Mouse (Mus musculus): ENCODE measurements around the gene Gm10053. TPM values are rescaled to one million over a fixed set of nuclear protein-coding genes. Genes with fewer than 3 reads are reported as not detected.
A peak's percentile ranks its signal among the peaks of the same experiment; 100 is the strongest.

The Gm10053 gene
- polyA plus RNA-seq, 1 experiment from 2014 or later: 132 TPM

GRCm38 (mm10) chr19:24873873-24874272 is 1.6 kb upstream of the Gm10053 start:
- Histone ChIP-seq H3K27ac (replicated peaks) (no peak overlapping the region), H3K36me3 (replicated peaks) (no peaks in the 10 kb centered on the region)
- ATAC-seq (ENCODE audit: insufficient read depth): no peak

GRCm38 (mm10) chr19:24881237-24881636 is 5.8 kb downstream of the Gm10053 start:
- H3K9me3 ChIP-seq (replicated peaks): no peaks in the 10 kb centered on the region
- no peak overlapping the region for H3K4me3 ChIP-seq (replicated peaks)
- H3K27me3 ChIP-seq: peaks cover 8% of the 10 kb centered on the region; the same call in 1 of the 2 replicates
- no peak for ATAC-seq (ENCODE audit: insufficient read depth)
- H3K27ac ChIP-seq (replicated peaks): no peak overlapping the region
- H3K4me2 ChIP-seq: no peak overlapping the region
- H3K36me3 ChIP-seq (replicated peaks): no peaks in the 10 kb centered on the region
- H3K4me1 ChIP-seq (replicated peaks): no peaks in the 10 kb centered on the region
- no peak overlapping the region for H3K9ac ChIP-seq
- 45% methylated on average over 4 of the region's 4 CpGs for WGBS (ENCODE audit: insufficient replicate concordance)

More at GRCm38 (mm10) chr19:24873873-24874272, 1.6 kb upstream of the Gm10053 start:
- no peak overlapping the region for H3K4me2 ChIP-seq
- no peak overlapping the region for H3K4me3 ChIP-seq (replicated peaks)
- no peaks in the 10 kb centered on the region for H3K27me3 ChIP-seq
- no peaks in the 10 kb centered on the region for H3K9me3 ChIP-seq (replicated peaks)
- WGBS (ENCODE audit: insufficient replicate concordance): 35% methylated on average over 2 of the region's 2 CpGs
- no peak overlapping the region for H3K9ac ChIP-seq
- H3K4me1 ChIP-seq (replicated peaks): no peaks in the 10 kb centered on the region

GRCm38 (mm10) chr19:24885504-24885903 is 10.0 kb downstream of the Gm10053 start:
- H3K9ac ChIP-seq: no peak overlapping the region
- no peaks in the 10 kb centered on the region for H3K9me3 ChIP-seq (replicated peaks)
- no peak for ATAC-seq (ENCODE audit: insufficient read depth)
- H3K27ac ChIP-seq (replicated peaks): no peak overlapping the region
- H3K4me2 ChIP-seq: no peak overlapping the region
- H3K36me3 ChIP-seq (replicated peaks): no peaks in the 10 kb centered on the region
- no peaks in the 10 kb centered on the region for H3K4me1 ChIP-seq (replicated peaks)
- H3K27me3 ChIP-seq: peaks cover 17% of the 10 kb centered on the region; the same call in 1 of the 2 replicates
- no peak overlapping the region for H3K4me3 ChIP-seq (replicated peaks)
- 11% methylated on average over 5 of the region's 5 CpGs for WGBS (ENCODE audit: insufficient replicate concordance)

GRCm38 (mm10) chr19:24886888-24887287 is 11.4 kb downstream of the Gm10053 start:
- no peaks in the 10 kb centered on the region for H3K36me3 ChIP-seq (replicated peaks)
- peaks cover 25% of the 10 kb centered on the region for H3K27me3 ChIP-seq
- no peak overlapping the region for H3K27ac ChIP-seq (replicated peaks)
- H3K9ac ChIP-seq: no peak overlapping the region
- ATAC-seq (ENCODE audit: insufficient read depth): no peak
- H3K4me3 ChIP-seq (replicated peaks): no peak overlapping the region
- 58% methylated on average over 3 of the region's 3 CpGs for WGBS (ENCODE audit: insufficient replicate concordance)
- no peak overlapping the region for H3K4me2 ChIP-seq
- H3K4me1 ChIP-seq (replicated peaks): no peaks in the 10 kb centered on the region
- H3K9me3 ChIP-seq (replicated peaks): no peaks in the 10 kb centered on the region

- Histone ChIP-seq H3K27ac (replicated peaks) (no peak overlapping the region), H3K4me2 (no peak overlapping the region), H3K9ac (no peak overlapping the region), H3K4me3 (replicated peaks) (no peak overlapping the region), H3K27me3 (peaks cover 66% of the 10 kb centered on the region), H3K4me1 (replicated peaks) (no peaks in the 10 kb centered on the region), H3K36me3 (replicated peaks) (no peaks in the 10 kb centered on the region), H3K9me3 (replicated peaks) (no peaks in the 10 kb centered on the region)
- WGBS (ENCODE audit: insufficient replicate concordance): 18% methylated on average over 4 of the region's 4 CpGs
- ATAC-seq (ENCODE audit: insufficient read depth): no peak
These were observed 21.1 kb downstream of the Gm10053 start for GRCm38 (mm10) chr19:24896536-24896935.

GRCm38 (mm10) chr19:24897006-24897895 is 21.8 kb downstream of the Gm10053 start:
- no peak overlapping the region for H3K27ac ChIP-seq (replicated peaks)
- H3K27me3 ChIP-seq: peaks cover 73% of the 10 kb centered on the region
- no peaks in the 10 kb centered on the region for H3K9me3 ChIP-seq (replicated peaks)
- WGBS (ENCODE audit: insufficient replicate concordance): 2% methylated on average over 57 of the region's 57 CpGs
- ATAC-seq (ENCODE audit: insufficient read depth): no peak
- H3K36me3 ChIP-seq (replicated peaks): no peaks in the 10 kb centered on the region
- no peak overlapping the region for H3K4me3 ChIP-seq (replicated peaks)
- no peak overlapping the region; the same call in 1 of the 2 replicates for H3K4me2 ChIP-seq
- no peaks in the 10 kb centered on the region for H3K4me1 ChIP-seq (replicated peaks)
- no peak overlapping the region for H3K9ac ChIP-seq

- no peak for ATAC-seq (ENCODE audit: insufficient read depth)
- 3% methylated on average over 20 of the region's 20 CpGs for WGBS (ENCODE audit: insufficient replicate concordance)
- H3K27ac ChIP-seq (replicated peaks): no peak overlapping the region
- H3K4me3 ChIP-seq (replicated peaks): no peak overlapping the region
- no peak overlapping the region for H3K9ac ChIP-seq
- H3K27me3 ChIP-seq: peaks cover 81% of the 10 kb centered on the region
- H3K36me3 ChIP-seq (replicated peaks): no peaks in the 10 kb centered on the region
- no peak overlapping the region for H3K4me2 ChIP-seq
- no peaks in the 10 kb centered on the region for H3K4me1 ChIP-seq (replicated peaks)
- no peaks in the 10 kb centered on the region for H3K9me3 ChIP-seq (replicated peaks)
These were observed 22.6 kb downstream of the Gm10053 start for GRCm38 (mm10) chr19:24897896-24898736.

- Histone ChIP-seq H3K9ac (no peak overlapping the region), H3K36me3 (replicated peaks) (no peaks in the 10 kb centered on the region), H3K27ac (replicated peaks) (no peak overlapping the region), H3K27me3 (peaks cover 88% of the 10 kb centered on the region), H3K4me3 (replicated peaks) (peak overlapping the region; percentile 20), H3K4me1 (replicated peaks) (no peaks in the 10 kb centered on the region), H3K9me3 (replicated peaks) (no peaks in the 10 kb centered on the region), H3K4me2 (peak overlapping the region; percentile 48)
- no peak for ATAC-seq (ENCODE audit: insufficient read depth)
- 5% methylated on average over 34 of the region's 34 CpGs for WGBS (ENCODE audit: insufficient replicate concordance)
These were observed 23.5 kb downstream of the Gm10053 start for GRCm38 (mm10) chr19:24898737-24899577.

GRCm38 (mm10) chr19:24899578-24900544 is 24.4 kb downstream of the Gm10053 start:
- no peak overlapping the region for H3K27ac ChIP-seq (replicated peaks)
- ATAC-seq (ENCODE audit: insufficient read depth): no peak
- peak overlapping the region; percentile 48 for H3K4me2 ChIP-seq
- peaks cover 96% of the 10 kb centered on the region for H3K27me3 ChIP-seq
- no peaks in the 10 kb centered on the region for H3K36me3 ChIP-seq (replicated peaks)
- no peaks in the 10 kb centered on the region for H3K9me3 ChIP-seq (replicated peaks)
- H3K4me3 ChIP-seq (replicated peaks): peak overlapping the region; percentile 20
- 1% methylated on average over 84 of the region's 84 CpGs for WGBS (ENCODE audit: insufficient replicate concordance)
- no peak overlapping the region for H3K9ac ChIP-seq
- H3K4me1 ChIP-seq (replicated peaks): no peaks in the 10 kb centered on the region

All from liver, embryonic 15.5 days (tissue).